Mouse (Mus musculus) kidney, embryonic 15.5 days (tissue): ENCODE data around the gene Alox5. TPM values are rescaled to one million over a fixed set of nuclear protein-coding genes. Genes with fewer than 3 reads are reported as not detected.
"Not testable (repeated sequence)": the region's sequence is repeated elsewhere in the genome, so short reads cannot be mapped to it uniquely, and the experiment has no call there.

Experiments used
- ATAC-seq: fragments of 200-750 bp; cut with Nextera tagmentation; replicated peaks from 2 replicates; pipeline ENCODE4 v1.8.0; 2017; ENCODE audit warnings: moderate TSS enrichment; ENCODE audit not compliant: low FRiP score
- H3K27ac ChIP-seq: fragments of 300-500 bp; sonication (generic); 2 replicates; pipeline ENCODE4 v1.5.1; 2015; ENCODE audit warnings: mild to moderate bottlenecking, inconsistent platforms
- H3K27me3 ChIP-seq: fragments of 300-500 bp; sonication (generic); 2 replicates; pipeline ENCODE4 v1.6.1; 2015; ENCODE audit warnings: inconsistent platforms
- H3K36me3 ChIP-seq: fragments of 300-500 bp; sonication (generic); 2 replicates; pipeline ENCODE4 v1.6.1; 2015; ENCODE audit warnings: inconsistent platforms
- H3K4me1 ChIP-seq: fragments of 300-500 bp; sonication (generic); 2 replicates; pipeline ENCODE4 v1.6.1; 2015; ENCODE audit warnings: inconsistent platforms
- H3K4me2 ChIP-seq: fragments of 300-500 bp; sonication (generic); 2 replicates; pipeline ENCODE4 v1.6.1; 2015; ENCODE audit warnings: moderate library complexity, mild to moderate bottlenecking, inconsistent platforms
- H3K4me3 ChIP-seq: fragments of 300-500 bp; sonication (generic); replicated peaks from 2 replicates; pipeline ENCODE4 v1.5.1; 2015; ENCODE audit warnings: mild to moderate bottlenecking, inconsistent platforms
- H3K9ac ChIP-seq: fragments of 300-500 bp; sonication (generic); 2 replicates; pipeline ENCODE4 v1.6.1; 2015; ENCODE audit warnings: mild to moderate bottlenecking, inconsistent platforms
- H3K9me3 ChIP-seq: fragments of 300-500 bp; sonication (generic); replicated peaks from 2 replicates; pipeline ENCODE4 v1.6.1; 2016; ENCODE audit warnings: inconsistent platforms
- WGBS: fragments of 180-500 bp; shearing (Covaris S2); methylation state at CpG from one replicate; pipeline ENCODE4 v1.1.7; 2015; ENCODE audit warnings: mixed read lengths; 5-methylcytosine and 5-hydroxymethylcytosine counted together
- polyA plus RNA-seq: library from polyadenylated mRNA; unstranded; fragments of >200 nt; fragmentation: Nextera tagmentation; extraction: Ambion mirVana; gene quantifications from 2 replicates; pipeline ENCODE4 v1.2.1, GENCODE M21; 2015

The Alox5 gene
- 0.67 and 0.92 TPM in 2 replicates for polyA plus RNA-seq

- H3K27ac ChIP-seq, result no peak within 1 kb of the TSS
- H3K9me3 ChIP-seq, result no peaks in the 10 kb centered on the region
- H3K4me1 ChIP-seq, result peaks cover 8% of the 10 kb centered on the region
- peaks cover 46% of the 10 kb centered on the region for H3K27me3 ChIP-seq
- 2% methylated on average over 43 of the region's 43 CpGs for WGBS
- peak within 1 kb of the TSS; percentile 69 for H3K4me2 ChIP-seq
- H3K9ac ChIP-seq, result no peak within 1 kb of the TSS
- no peaks in the 10 kb centered on the region for H3K36me3 ChIP-seq
- ATAC-seq, result peak; percentile 84
- H3K4me3 ChIP-seq, result peak within 1 kb of the TSS; percentile 42
These were observed at the start of gene Alox5 for GRCm38 (mm10) chr6:116460544-116461283. TSS of gene Alox5 (minus strand) at chr6:116461178.

GRCm38 (mm10) chr6:116506302-116507003, 45.5 kb upstream of the Alox5 start, which contains the start of gene Olfr212:
TSS of gene Olfr212 (plus strand) at chr6:116506516.
- not testable (repeated sequence) for H3K27me3 ChIP-seq, ATAC-seq
- WGBS, result 92% methylated on average over 20 of the region's 20 CpGs

GRCm38 (mm10) chr6:116495960-116496359, 35.0 kb upstream of the Alox5 start:
- no peak for ATAC-seq
- H3K27me3 ChIP-seq, result no peaks in the 10 kb centered on the region
- H3K9me3 ChIP-seq, result no peaks in the 10 kb centered on the region
- no peak overlapping the region for H3K4me2 ChIP-seq
- H3K4me3 ChIP-seq, result no peak overlapping the region
- WGBS, result 84% methylated on average over 1 of the region's 1 CpGs
- no peak overlapping the region for H3K9ac ChIP-seq
- no peaks in the 10 kb centered on the region for H3K4me1 ChIP-seq
- no peaks in the 10 kb centered on the region for H3K36me3 ChIP-seq
- no peak overlapping the region for H3K27ac ChIP-seq

More at GRCm38 (mm10) chr6:116506302-116507003, 45.5 kb upstream of the Alox5 start, which contains the start of gene Olfr212:
- peaks cover 17% of the 10 kb centered on the region for H3K9me3 ChIP-seq
- not testable (repeated sequence) for H3K27ac ChIP-seq, H3K36me3 ChIP-seq, H3K9ac ChIP-seq, H3K4me3 ChIP-seq, H3K4me2 ChIP-seq, H3K4me1 ChIP-seq

- Histone ChIP-seq H3K4me2 (no peak overlapping the region), H3K27ac (no peak overlapping the region), H3K9ac (no peak overlapping the region), H3K9me3 (no peaks in the 10 kb centered on the region), H3K4me3 (no peak overlapping the region), H3K4me1 (no peaks in the 10 kb centered on the region), H3K27me3 (no peaks in the 10 kb centered on the region), H3K36me3 (no peaks in the 10 kb centered on the region)
- WGBS, result 79% methylated on average over 5 of the region's 5 CpGs
- ATAC-seq, result no peak
These were observed 32.8 kb upstream of the Alox5 start for GRCm38 (mm10) chr6:116493742-116494141.

- Histone ChIP-seq H3K27ac (no peak within 1 kb of the TSS), H3K4me1 (no peaks in the 10 kb centered on the region), H3K27me3 (no peaks in the 10 kb centered on the region), H3K9ac (no peak within 1 kb of the TSS), H3K36me3 (no peaks in the 10 kb centered on the region), H3K4me2 (no peak within 1 kb of the TSS), H3K4me3 (no peak within 1 kb of the TSS), H3K9me3 (no peaks in the 10 kb centered on the region)
- 78% methylated on average over 4 of the region's 4 CpGs for WGBS
- ATAC-seq, result no peak
These were observed 27.8 kb upstream of the Alox5 start, which contains the start of gene Olfr211 for GRCm38 (mm10) chr6:116488791-116489190. TSS of gene Olfr211 (plus strand) at chr6:116489091.

- no peak overlapping the region for H3K27ac ChIP-seq
- 61% methylated on average over 1 of the region's 1 CpGs for WGBS
- H3K4me2 ChIP-seq, result no peak overlapping the region
- no peak overlapping the region for H3K9ac ChIP-seq
- H3K27me3 ChIP-seq, result no peaks in the 10 kb centered on the region
- H3K4me3 ChIP-seq, result no peak overlapping the region
- no peaks in the 10 kb centered on the region for H3K4me1 ChIP-seq
- H3K9me3 ChIP-seq, result no peaks in the 10 kb centered on the region
- no peaks in the 10 kb centered on the region for H3K36me3 ChIP-seq
- ATAC-seq, result no peak
These were observed 25.9 kb upstream of the Alox5 start for GRCm38 (mm10) chr6:116486833-116487232.

- Histone ChIP-seq H3K9ac (no peak overlapping the region), H3K27ac (no peak overlapping the region), H3K27me3 (no peaks in the 10 kb centered on the region), H3K4me2 (no peak overlapping the region), H3K36me3 (no peaks in the 10 kb centered on the region), H3K4me1 (no peaks in the 10 kb centered on the region), H3K4me3 (no peak overlapping the region), H3K9me3 (no peaks in the 10 kb centered on the region)
- ATAC-seq, result no peak
- 79% methylated on average over 1 of the region's 1 CpGs for WGBS
These were observed 24.1 kb upstream of the Alox5 start for GRCm38 (mm10) chr6:116485081-116485480.

- no peak for ATAC-seq
These were observed 7.1 kb upstream of the Alox5 start for GRCm38 (mm10) chr6:116468081-116468480.

GRCm38 (mm10) chr6:116459232-116459631, 1.7 kb downstream of the Alox5 start:
- Histone ChIP-seq H3K27me3 (peaks cover 44% of the 10 kb centered on the region), H3K9ac (no peak overlapping the region), H3K9me3 (no peaks in the 10 kb centered on the region), H3K36me3 (no peaks in the 10 kb centered on the region), H3K4me2 (no peak overlapping the region), H3K4me1 (peaks cover 8% of the 10 kb centered on the region), H3K4me3 (no peak overlapping the region), H3K27ac (no peak overlapping the region)
- 72% methylated on average over 2 of the region's 2 CpGs for WGBS
- ATAC-seq, result no peak

More at GRCm38 (mm10) chr6:116468081-116468480, 7.1 kb upstream of the Alox5 start:
- Histone ChIP-seq H3K4me3 (no peak overlapping the region), H3K27me3 (0 out of 2 replicates have a peak, but pooled peaks cover 2% of the 10 kb centered on the region), H3K36me3 (no peaks in the 10 kb centered on the region), H3K9ac (no peak overlapping the region), H3K9me3 (no peaks in the 10 kb centered on the region), H3K4me2 (no peak overlapping the region), H3K27ac (no peak overlapping the region), H3K4me1 (no peaks in the 10 kb centered on the region)
- WGBS, result 37% methylated on average over 3 of the region's 3 CpGs

- no peaks in the 10 kb centered on the region for H3K9me3 ChIP-seq
- ATAC-seq, result no peak
- WGBS, result 71% methylated on average over 4 of the region's 4 CpGs
- H3K27me3 ChIP-seq, result peaks cover 44% of the 10 kb centered on the region
- no peak overlapping the region for H3K4me3 ChIP-seq
- no peak overlapping the region for H3K27ac ChIP-seq
- no peak overlapping the region for H3K4me2 ChIP-seq
- H3K36me3 ChIP-seq, result no peaks in the 10 kb centered on the region
- H3K4me1 ChIP-seq, result peaks cover 8% of the 10 kb centered on the region
- H3K9ac ChIP-seq, result no peak overlapping the region
These were observed 2.2 kb downstream of the Alox5 start for GRCm38 (mm10) chr6:116458728-116459127.

GRCm38 (mm10) chr6:116456482-116456881, 4.5 kb downstream of the Alox5 start:
- Histone ChIP-seq H3K27me3 (peaks cover 28% of the 10 kb centered on the region), H3K27ac (no peak overlapping the region), H3K4me2 (no peak overlapping the region), H3K9me3 (no peaks in the 10 kb centered on the region), H3K9ac (no peak overlapping the region), H3K4me3 (no peak overlapping the region), H3K36me3 (no peaks in the 10 kb centered on the region), H3K4me1 (peaks cover 8% of the 10 kb centered on the region)
- WGBS, result 74% methylated on average over 1 of the region's 1 CpGs
- no peak for ATAC-seq

GRCm38 (mm10) chr6:116455781-116456180, 5.2 kb downstream of the Alox5 start:
- Histone ChIP-seq H3K4me2 (no peak overlapping the region), H3K27ac (no peak overlapping the region), H3K9ac (no peak overlapping the region), H3K36me3 (no peaks in the 10 kb centered on the region), H3K9me3 (no peaks in the 10 kb centered on the region), H3K4me3 (no peak overlapping the region), H3K27me3 (peaks cover 21% of the 10 kb centered on the region), H3K4me1 (peaks cover 5% of the 10 kb centered on the region)
- WGBS, result 78% methylated on average over 4 of the region's 4 CpGs
- ATAC-seq, result no peak
